Mouse (Mus musculus) embryonic stem cell, embryonic (primary cell): Measurements from ENCODE around the gene Sec11a.

Source experiments
- CTCF ChIA-PET, 4 experiments: fragments of 300-600 bp in 2 of 4; fragments of 350-600 bp in 2 of 4; sonication (Branson Sonifier 250); formaldehyde crosslinking; loops; one replicate each; lab custom pipeline; 2022; ENCODE audit warnings: inconsistent platforms in 2 of 4; lab: Charles Lee
- POLR2A ChIA-PET, 4 experiments: fragments of 300-600 bp in 2 of 4; fragments of 350-600 bp in 2 of 4; sonication (Branson Sonifier 250); formaldehyde crosslinking; loops; one replicate each; lab custom pipeline; 2022; ENCODE audit warnings: antibody characterized with exemption in 4 of 4, inconsistent platforms in 1 of 4; lab: Charles Lee

Sec11a gene

GRCm38 (mm10) chr7:80893086-80893752, 54.4 kb downstream of the Sec11a start:
- ChIA-PET CTCF (interaction anchor here in 1 of 4 experiments (1.1 kb wide), 1 partner anchor 10 kb away, joined by 3 read pairs; no protein-coding TSS in a partner anchor), POLR2A (interaction anchor here in 3 of 4 experiments (0.6 to 10.4 kb wide), 11 partner anchors 8 to 559 kb away, joined by 3 to 125 read pairs (median 4); partner anchors contain the start of genes Nmb (in 2 of the 3), Wdr73 (in 2 of the 3), Alpk3 (in 1 of the 3) and Sec11a (in 1 of the 3))

- ChIA-PET CTCF (interaction anchor here (0.6 to 3.0 kb wide), 24 partner anchors 10 to 923 kb away, joined by 3 to 22 read pairs (median 4); partner anchors contain the start of genes Nmb (in 1 of the 4), Sec11a (in 1 of the 4), Wdr73 (in 1 of the 4) and Zscan2 (in 1 of the 4)), POLR2A (interaction anchor here (0.6 to 10.4 kb wide), 94 partner anchors 9 to 760 kb away, joined by 3 to 125 read pairs (median 5); partner anchors contain the start of genes Nmb (in 4 of the 4), Alpk3 (in 3 of the 4), Sec11a (in 3 of the 4) and Wdr73 (in 3 of the 4))
Measured at GRCm38 (mm10) chr7:80889841-80890241, 57.7 kb downstream of the Sec11a start.

- POLR2A ChIA-PET, result interaction anchor here (0.5 to 10.4 kb wide), 112 partner anchors 9 to 873 kb away, joined by 3 to 125 read pairs (median 5); partner anchors contain the start of genes Nmb (in 4 of the 4), Sec11a (in 3 of the 4), Wdr73 (in 3 of the 4) and Alpk3 (in 2 of the 4)
- CTCF ChIA-PET, result interaction anchor here (0.5 to 3.0 kb wide), 46 partner anchors 9 to 451 kb away, joined by 3 to 22 read pairs (median 3); partner anchors contain the start of genes Wdr73 (in 3 of the 4), Zscan2 (in 2 of the 4), Alpk3 (in 1 of the 4) and Nmb (in 1 of the 4)
Measured at GRCm38 (mm10) chr7:80889021-80889511, 58.5 kb downstream of the Sec11a start.

GRCm38 (mm10) chr7:80888595-80888994, 59.0 kb downstream of the Sec11a start:
- POLR2A ChIA-PET, result interaction anchor here (0.5 to 10.4 kb wide), 96 partner anchors 10 to 874 kb away, joined by 3 to 125 read pairs (median 5); partner anchors contain the start of genes Nmb (in 4 of the 4), Wdr73 (in 3 of the 4), Alpk3 (in 2 of the 4) and Zscan2 (in 2 of the 4)
- CTCF ChIA-PET, result interaction anchor here (0.6 to 3.0 kb wide), 38 partner anchors 10 to 677 kb away, joined by 3 to 22 read pairs (median 4); partner anchors contain the start of genes Wdr73 (in 2 of the 4), Zscan2 (in 2 of the 4), Alpk3 (in 1 of the 4) and Nmb (in 1 of the 4)

GRCm38 (mm10) chr7:80885666-80886065, 61.9 kb downstream of the Sec11a start:
- POLR2A ChIA-PET, result interaction anchor here in 1 of 4 experiments (0.7 to 10.4 kb wide), 7 partner anchors 9 to 178 kb away, joined by 3 to 125 read pairs (median 3); partner anchors contain the start of genes Nmb and Wdr73
- CTCF ChIA-PET, result interaction anchor here in 3 of 4 experiments (0.6 to 1.1 kb wide), 3 partner anchors 29 to 229 kb away, joined by 3 to 4 read pairs (median 4); no protein-coding TSS in a partner anchor

- ChIA-PET CTCF (interaction anchor here (0.5 to 1.8 kb wide), 21 partner anchors 10 to 1334 kb away, joined by 3 to 10 read pairs (median 3); partner anchors contain the start of genes Zscan2 (in 2 of the 4) and Sec11a (in 1 of the 4)), POLR2A (interaction anchor here in 3 of 4 experiments (0.5 to 3.1 kb wide), 17 partner anchors 22 to 820 kb away, joined by 3 to 9 read pairs (median 4); partner anchors contain the start of genes Sec11a (in 2 of the 3), Zscan2 (in 2 of the 3) and Nmb (in 1 of the 3))
Measured at GRCm38 (mm10) chr7:80882830-80883505, 64.6 kb downstream of the Sec11a start.

- ChIA-PET POLR2A (interaction anchor here (0.6 to 3.5 kb wide), 73 partner anchors 9 to 1337 kb away, joined by 3 to 23 read pairs (median 4); partner anchors contain the start of genes Zscan2 (in 3 of the 4), Alpk3 (in 2 of the 4), Rps17 (in 2 of the 4) and Sec11a (in 2 of the 4)), CTCF (interaction anchor here (0.5 to 3.7 kb wide), 44 partner anchors 10 to 490 kb away, joined by 3 to 26 read pairs (median 4); partner anchors contain the start of genes Zscan2 (in 4 of the 4) and Rps17 (in 1 of the 4))
Measured at GRCm38 (mm10) chr7:80875727-80876126, 71.9 kb downstream of the Sec11a start.

GRCm38 (mm10) chr7:80873631-80874030, 73.9 kb downstream of the Sec11a start:
- POLR2A ChIA-PET, result interaction anchor here in 2 of 4 experiments (0.5 to 1.5 kb wide), 4 partner anchors 17 to 308 kb away, joined by 3 to 4 read pairs (median 3); no protein-coding TSS in a partner anchor
- CTCF ChIA-PET, result no interaction called here

- ChIA-PET POLR2A (interaction anchor here in 1 of 4 experiments (0.7 kb wide), 1 partner anchor 280 kb away, joined by 6 read pairs; no protein-coding TSS in a partner anchor), CTCF (no interaction called here)
Measured at GRCm38 (mm10) chr7:80873038-80873437, 74.5 kb downstream of the Sec11a start.

GRCm38 (mm10) chr7:80868686-80869085, 78.9 kb downstream of the Sec11a start:
- POLR2A ChIA-PET, result interaction anchor here in 2 of 4 experiments (0.6 to 1.5 kb wide), 3 partner anchors 8 to 462 kb away, joined by 3 to 9 read pairs (median 5); partner anchors contain the start of gene Zscan2 (in 1 of the 2)
- CTCF ChIA-PET, result interaction anchor here in 2 of 4 experiments (1.2 to 1.5 kb wide), 3 partner anchors 12 to 14 kb away, joined by 3 to 4 read pairs (median 3); no protein-coding TSS in a partner anchor

- ChIA-PET CTCF (interaction anchor here in 1 of 4 experiments (1.6 kb wide), 1 partner anchor 9 kb away, joined by 4 read pairs; no protein-coding TSS in a partner anchor), POLR2A (interaction anchor here in 3 of 4 experiments (0.7 to 2.6 kb wide), 3 partner anchors 9 to 85 kb away, joined by 3 to 7 read pairs (median 4); no protein-coding TSS in a partner anchor)
Measured at GRCm38 (mm10) chr7:80866514-80867147, 80.9 kb downstream of the Sec11a start.

- ChIA-PET POLR2A (interaction anchor here in 1 of 4 experiments (0.6 to 2.6 kb wide), 2 partner anchors 8 to 129 kb away, joined by 3 to 7 read pairs; no protein-coding TSS in a partner anchor), CTCF (interaction anchor here in 1 of 4 experiments (1.6 to 2.1 kb wide), 2 partner anchors 10 to 11 kb away, joined by 4 to 10 read pairs; no protein-coding TSS in a partner anchor)
Measured at GRCm38 (mm10) chr7:80865521-80865920, 82.1 kb downstream of the Sec11a start.

GRCm38 (mm10) chr7:80864831-80865230, 82.7 kb downstream of the Sec11a start:
- ChIA-PET CTCF (interaction anchor here in 1 of 4 experiments (0.5 to 2.1 kb wide), 3 partner anchors 11 to 361 kb away, joined by 5 to 10 read pairs (median 7); no protein-coding TSS in a partner anchor), POLR2A (interaction anchor here in 2 of 4 experiments (0.7 to 2.1 kb wide), 3 partner anchors 11 to 193 kb away, joined by 3 to 7 read pairs (median 3); partner anchors contain the start of gene Alpk3 (in 1 of the 2))

GRCm38 (mm10) chr7:80864151-80864550, 83.4 kb downstream of the Sec11a start:
- ChIA-PET CTCF (interaction anchor here (0.5 to 2.1 kb wide), 6 partner anchors 10 to 362 kb away, joined by 5 to 10 read pairs (median 7); no protein-coding TSS in a partner anchor), POLR2A (interaction anchor here (0.6 to 2.1 kb wide), 10 partner anchors 11 to 194 kb away, joined by 3 to 7 read pairs (median 3); partner anchors contain the start of gene Alpk3 (in 1 of the 4))

GRCm38 (mm10) chr7:80863520-80863919, 84.1 kb downstream of the Sec11a start:
- CTCF ChIA-PET, result interaction anchor here in 2 of 4 experiments (1.5 to 2.1 kb wide), 3 partner anchors 9 to 12 kb away, joined by 6 to 10 read pairs (median 7); no protein-coding TSS in a partner anchor
- POLR2A ChIA-PET, result interaction anchor here (0.6 to 2.1 kb wide), 10 partner anchors 10 to 129 kb away, joined by 3 to 7 read pairs (median 3); no protein-coding TSS in a partner anchor
